Mouse (Mus musculus): ENCODE results near the gene Hspb7. TPM values are rescaled to one million over a fixed set of nuclear protein-coding genes. Genes with fewer than 3 reads are reported as not detected.

The Hspb7 gene
- polyA plus RNA-seq, 1 experiment from 2014 or later: 4.7 TPM

GRCm38 (mm10) chr4:141459766-141460165 is 39.2 kb downstream of the Hspb7 start:
- peaks cover 29% of the 10 kb centered on the region for H3K36me3 ChIP-seq (ENCODE audit: control insufficient read depth, insufficient read depth, low read length)
- ATAC-seq (ENCODE audit: insufficient number of reproducible peaks, insufficient read depth, low FRiP score, low read depth): no peak
- H3K4me3 ChIP-seq (ENCODE audit: low read depth, low read length): no peak overlapping the region
- WGBS: 86% methylated on average over 9 of the region's 9 CpGs
- H3K27ac ChIP-seq (ENCODE audit: low read length): peak overlapping the region; percentile 66; the same call in 1 of the 2 replicates
- 0 out of 2 replicates have a peak, but pooled peaks cover 4% of the 10 kb centered on the region for H3K4me1 ChIP-seq (ENCODE audit: control insufficient read depth, insufficient read depth, low read length)
- no peak overlapping the region for H3K9ac ChIP-seq (replicated peaks; ENCODE audit: low read depth, low read length)
- H3K4me2 ChIP-seq (replicated peaks; ENCODE audit: low read depth, low read length): no peak overlapping the region
- no peaks in the 10 kb centered on the region for H3K9me3 ChIP-seq (ENCODE audit: control insufficient read depth, low read depth, low read length)
- no peaks in the 10 kb centered on the region for H3K27me3 ChIP-seq (ENCODE audit: control insufficient read depth, insufficient read depth, low read length)

GRCm38 (mm10) chr4:141460481-141460880 is 39.9 kb downstream of the Hspb7 start:
- H3K4me3 ChIP-seq (ENCODE audit: low read depth, low read length): no peak overlapping the region
- H3K9me3 ChIP-seq (ENCODE audit: control insufficient read depth, low read depth, low read length): no peaks in the 10 kb centered on the region
- WGBS: 90% methylated on average over 4 of the region's 4 CpGs
- no peak for ATAC-seq (ENCODE audit: insufficient number of reproducible peaks, insufficient read depth, low FRiP score, low read depth)
- peaks cover 36% of the 10 kb centered on the region for H3K36me3 ChIP-seq (ENCODE audit: control insufficient read depth, insufficient read depth, low read length)
- H3K27ac ChIP-seq (ENCODE audit: low read length): no peak overlapping the region
- H3K4me1 ChIP-seq (ENCODE audit: control insufficient read depth, insufficient read depth, low read length): 0 out of 2 replicates have a peak, but pooled peaks cover 4% of the 10 kb centered on the region
- no peaks in the 10 kb centered on the region for H3K27me3 ChIP-seq (ENCODE audit: control insufficient read depth, insufficient read depth, low read length)
- H3K9ac ChIP-seq (replicated peaks; ENCODE audit: low read depth, low read length): no peak overlapping the region
- H3K4me2 ChIP-seq (replicated peaks; ENCODE audit: low read depth, low read length): no peak overlapping the region

GRCm38 (mm10) chr4:141461088-141461487 is 40.5 kb downstream of the Hspb7 start:
- no peak overlapping the region for H3K4me3 ChIP-seq (ENCODE audit: low read depth, low read length)
- no peak overlapping the region for H3K27ac ChIP-seq (ENCODE audit: low read length)
- H3K9ac ChIP-seq (replicated peaks; ENCODE audit: low read depth, low read length): no peak overlapping the region
- 63% methylated on average over 12 of the region's 12 CpGs for WGBS
- no peak for ATAC-seq (ENCODE audit: insufficient number of reproducible peaks, insufficient read depth, low FRiP score, low read depth)
- H3K4me2 ChIP-seq (replicated peaks; ENCODE audit: low read depth, low read length): no peak overlapping the region
- H3K27me3 ChIP-seq (ENCODE audit: control insufficient read depth, insufficient read depth, low read length): no peaks in the 10 kb centered on the region
- H3K9me3 ChIP-seq (ENCODE audit: control insufficient read depth, low read depth, low read length): no peaks in the 10 kb centered on the region
- 0 out of 2 replicates have a peak, but pooled peaks cover 4% of the 10 kb centered on the region for H3K4me1 ChIP-seq (ENCODE audit: control insufficient read depth, insufficient read depth, low read length)
- H3K36me3 ChIP-seq (ENCODE audit: control insufficient read depth, insufficient read depth, low read length): peaks cover 42% of the 10 kb centered on the region

- peaks cover 47% of the 10 kb centered on the region for H3K36me3 ChIP-seq (ENCODE audit: control insufficient read depth, insufficient read depth, low read length)
- no peak overlapping the region for H3K4me2 ChIP-seq (replicated peaks; ENCODE audit: low read depth, low read length)
- no peak overlapping the region for H3K4me3 ChIP-seq (ENCODE audit: low read depth, low read length)
- no peaks in the 10 kb centered on the region for H3K27me3 ChIP-seq (ENCODE audit: control insufficient read depth, insufficient read depth, low read length)
- H3K9ac ChIP-seq (replicated peaks; ENCODE audit: low read depth, low read length): no peak overlapping the region
- 0 out of 2 replicates have a peak, but pooled peaks cover 4% of the 10 kb centered on the region for H3K4me1 ChIP-seq (ENCODE audit: control insufficient read depth, insufficient read depth, low read length)
- H3K27ac ChIP-seq (ENCODE audit: low read length): no peak overlapping the region
- WGBS: 89% methylated on average over 12 of the region's 12 CpGs
- no peak for ATAC-seq (ENCODE audit: insufficient number of reproducible peaks, insufficient read depth, low FRiP score, low read depth)
- no peaks in the 10 kb centered on the region for H3K9me3 ChIP-seq (ENCODE audit: control insufficient read depth, low read depth, low read length)
These were observed 41.0 kb downstream of the Hspb7 start for GRCm38 (mm10) chr4:141461576-141461975.

GRCm38 (mm10) chr4:141463472-141463871 is 42.9 kb downstream of the Hspb7 start:
- Histone ChIP-seq H3K4me2 (replicated peaks; ENCODE audit: low read depth, low read length) (no peak overlapping the region), H3K36me3 (ENCODE audit: control insufficient read depth, insufficient read depth, low read length) (peaks cover 61% of the 10 kb centered on the region), H3K9me3 (ENCODE audit: control insufficient read depth, low read depth, low read length) (no peaks in the 10 kb centered on the region), H3K4me1 (ENCODE audit: control insufficient read depth, insufficient read depth, low read length) (no peaks in the 10 kb centered on the region), H3K27me3 (ENCODE audit: control insufficient read depth, insufficient read depth, low read length) (no peaks in the 10 kb centered on the region), H3K9ac (replicated peaks; ENCODE audit: low read depth, low read length) (no peak overlapping the region), H3K4me3 (ENCODE audit: low read depth, low read length) (no peak overlapping the region), H3K27ac (ENCODE audit: low read length) (no peak overlapping the region)
- no peak for ATAC-seq (ENCODE audit: insufficient number of reproducible peaks, insufficient read depth, low FRiP score, low read depth)
- 80% methylated on average over 14 of the region's 14 CpGs for WGBS

GRCm38 (mm10) chr4:141464722-141465121 is 44.1 kb downstream of the Hspb7 start:
- no peak overlapping the region for H3K27ac ChIP-seq (ENCODE audit: low read length)
- no peak overlapping the region for H3K9ac ChIP-seq (replicated peaks; ENCODE audit: low read depth, low read length)
- H3K4me2 ChIP-seq (replicated peaks; ENCODE audit: low read depth, low read length): no peak overlapping the region
- H3K4me3 ChIP-seq (ENCODE audit: low read depth, low read length): no peak overlapping the region
- peaks cover 73% of the 10 kb centered on the region for H3K36me3 ChIP-seq (ENCODE audit: control insufficient read depth, insufficient read depth, low read length)
- no peaks in the 10 kb centered on the region for H3K4me1 ChIP-seq (ENCODE audit: control insufficient read depth, insufficient read depth, low read length)
- WGBS: 74% methylated on average over 16 of the region's 16 CpGs
- no peak for ATAC-seq (ENCODE audit: insufficient number of reproducible peaks, insufficient read depth, low FRiP score, low read depth)
- H3K27me3 ChIP-seq (ENCODE audit: control insufficient read depth, insufficient read depth, low read length): no peaks in the 10 kb centered on the region
- no peaks in the 10 kb centered on the region for H3K9me3 ChIP-seq (ENCODE audit: control insufficient read depth, low read depth, low read length)

- Histone ChIP-seq H3K4me2 (replicated peaks; ENCODE audit: low read depth, low read length) (no peak overlapping the region), H3K4me3 (ENCODE audit: low read depth, low read length) (no peak overlapping the region), H3K4me1 (ENCODE audit: control insufficient read depth, insufficient read depth, low read length) (no peaks in the 10 kb centered on the region), H3K36me3 (ENCODE audit: control insufficient read depth, insufficient read depth, low read length) (peaks cover 77% of the 10 kb centered on the region), H3K27ac (ENCODE audit: low read length) (no peak overlapping the region), H3K9ac (replicated peaks; ENCODE audit: low read depth, low read length) (no peak overlapping the region), H3K9me3 (ENCODE audit: control insufficient read depth, low read depth, low read length) (no peaks in the 10 kb centered on the region), H3K27me3 (ENCODE audit: control insufficient read depth, insufficient read depth, low read length) (no peaks in the 10 kb centered on the region)
- no peak for ATAC-seq (ENCODE audit: insufficient number of reproducible peaks, insufficient read depth, low FRiP score, low read depth)
- WGBS: 91% methylated on average over 34 of the region's 34 CpGs
These were observed 45.1 kb downstream of the Hspb7 start for GRCm38 (mm10) chr4:141465512-141466288.

- Histone ChIP-seq H3K4me1 (ENCODE audit: control insufficient read depth, insufficient read depth, low read length) (no peaks in the 10 kb centered on the region), H3K36me3 (ENCODE audit: control insufficient read depth, insufficient read depth, low read length) (peaks cover 77% of the 10 kb centered on the region), H3K9me3 (ENCODE audit: control insufficient read depth, low read depth, low read length) (no peaks in the 10 kb centered on the region), H3K9ac (replicated peaks; ENCODE audit: low read depth, low read length) (no peak overlapping the region), H3K27me3 (ENCODE audit: control insufficient read depth, insufficient read depth, low read length) (no peaks in the 10 kb centered on the region), H3K4me2 (replicated peaks; ENCODE audit: low read depth, low read length) (no peak overlapping the region), H3K27ac (ENCODE audit: low read length) (no peak overlapping the region), H3K4me3 (ENCODE audit: low read depth, low read length) (no peak overlapping the region)
- no peak for ATAC-seq (ENCODE audit: insufficient number of reproducible peaks, insufficient read depth, low FRiP score, low read depth)
- 89% methylated on average over 16 of the region's 16 CpGs for WGBS
These were observed 45.8 kb downstream of the Hspb7 start for GRCm38 (mm10) chr4:141466289-141466795.
